Mouse (Mus musculus): ENCODE measurements around the gene 4933427D14Rik. TPM values are rescaled to one million over a fixed set of nuclear protein-coding genes. Genes with fewer than 3 reads are reported as not detected.
A peak's percentile ranks its signal among the peaks of the same experiment; 100 is the strongest.

The 4933427D14Rik gene
- polyA plus RNA-seq, 1 experiment from 2014 or later = 6.9 TPM

DNA sequence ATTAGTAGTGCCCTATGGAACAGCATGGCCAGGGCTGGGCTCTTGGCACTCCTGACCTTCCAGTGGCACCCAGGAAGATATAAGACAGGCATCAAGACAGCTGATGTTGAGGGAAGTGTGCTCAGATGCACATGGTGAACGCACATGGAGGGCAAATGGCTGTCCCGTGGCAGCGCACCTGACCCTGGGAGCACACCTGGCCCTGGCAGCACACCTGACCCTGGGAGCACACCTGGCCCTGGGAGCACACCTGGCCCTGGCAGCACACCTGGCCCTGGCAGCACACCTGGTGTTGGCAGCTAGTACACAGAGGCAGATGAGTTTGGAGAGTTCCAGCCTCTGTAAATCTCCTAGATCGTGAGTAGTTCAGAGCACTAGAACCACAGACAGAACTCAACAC, 21.3 kb upstream of the 4933427D14Rik start:
- Histone ChIP-seq H3K27me3 (replicated peaks; ENCODE audit: control insufficient read depth, insufficient read depth, low read length) (no peaks in the 10 kb centered on the region; the same call in 1 of the 2 replicates), H3K9ac (ENCODE audit: low read depth, low read length) (no peak overlapping the region), H3K36me3 (ENCODE audit: control insufficient read depth, insufficient read depth, low read length) (no peaks in the 10 kb centered on the region), H3K27ac (ENCODE audit: low read depth, low read length) (no peak overlapping the region), H3K9me3 (ENCODE audit: control insufficient read depth, low read length) (no peaks in the 10 kb centered on the region), H3K4me2 (no peak overlapping the region), H3K4me1 (replicated peaks; ENCODE audit: control insufficient read depth, insufficient read depth, low read length) (no peaks in the 10 kb centered on the region), H3K4me3 (ENCODE audit: low read depth, low read length) (no peak overlapping the region)
- ATAC-seq (replicated peaks; ENCODE audit: low FRiP score) (no peak), DNase-seq (ENCODE audit: low spot score) (no peak)
- WGBS = 80% methylated on average over 4 of the region's 4 CpGs

DNA sequence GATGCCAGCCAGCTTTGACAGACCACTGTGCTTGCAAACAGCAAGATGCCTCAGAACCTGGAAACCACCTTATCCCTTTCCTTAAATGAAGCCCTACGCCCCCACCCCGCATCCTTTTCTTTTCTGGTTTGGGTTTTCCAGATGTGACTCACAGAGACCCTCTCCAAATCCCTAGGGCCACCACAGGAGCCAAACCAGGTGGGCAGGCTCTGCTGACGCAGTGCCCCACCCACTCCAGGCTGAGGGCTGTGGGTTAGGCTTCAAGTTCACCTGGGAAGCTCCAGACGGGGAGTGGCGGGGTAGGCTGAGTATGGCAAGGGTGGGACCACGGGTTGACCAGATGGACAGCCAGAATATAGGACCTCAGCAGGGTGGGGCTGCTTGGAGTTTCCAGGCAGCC, 19.6 kb upstream of the 4933427D14Rik start:
- H3K9ac ChIP-seq (ENCODE audit: low read depth, low read length) = no peak overlapping the region
- H3K4me2 ChIP-seq = no peak overlapping the region
- no peak for ATAC-seq (replicated peaks; ENCODE audit: low FRiP score)
- H3K36me3 ChIP-seq (ENCODE audit: control insufficient read depth, insufficient read depth, low read length) = no peaks in the 10 kb centered on the region
- no peaks in the 10 kb centered on the region; the same call in 1 of the 2 replicates for H3K27me3 ChIP-seq (replicated peaks; ENCODE audit: control insufficient read depth, insufficient read depth, low read length)
- H3K9me3 ChIP-seq (ENCODE audit: control insufficient read depth, low read length) = no peaks in the 10 kb centered on the region
- no peak overlapping the region for H3K4me3 ChIP-seq (ENCODE audit: low read depth, low read length)
- WGBS = 72% methylated on average over 6 of the region's 6 CpGs
- H3K27ac ChIP-seq (ENCODE audit: low read depth, low read length) = no peak overlapping the region
- H3K4me1 ChIP-seq (replicated peaks; ENCODE audit: control insufficient read depth, insufficient read depth, low read length) = no peaks in the 10 kb centered on the region
- no peak for DNase-seq (ENCODE audit: low spot score)

DNA sequence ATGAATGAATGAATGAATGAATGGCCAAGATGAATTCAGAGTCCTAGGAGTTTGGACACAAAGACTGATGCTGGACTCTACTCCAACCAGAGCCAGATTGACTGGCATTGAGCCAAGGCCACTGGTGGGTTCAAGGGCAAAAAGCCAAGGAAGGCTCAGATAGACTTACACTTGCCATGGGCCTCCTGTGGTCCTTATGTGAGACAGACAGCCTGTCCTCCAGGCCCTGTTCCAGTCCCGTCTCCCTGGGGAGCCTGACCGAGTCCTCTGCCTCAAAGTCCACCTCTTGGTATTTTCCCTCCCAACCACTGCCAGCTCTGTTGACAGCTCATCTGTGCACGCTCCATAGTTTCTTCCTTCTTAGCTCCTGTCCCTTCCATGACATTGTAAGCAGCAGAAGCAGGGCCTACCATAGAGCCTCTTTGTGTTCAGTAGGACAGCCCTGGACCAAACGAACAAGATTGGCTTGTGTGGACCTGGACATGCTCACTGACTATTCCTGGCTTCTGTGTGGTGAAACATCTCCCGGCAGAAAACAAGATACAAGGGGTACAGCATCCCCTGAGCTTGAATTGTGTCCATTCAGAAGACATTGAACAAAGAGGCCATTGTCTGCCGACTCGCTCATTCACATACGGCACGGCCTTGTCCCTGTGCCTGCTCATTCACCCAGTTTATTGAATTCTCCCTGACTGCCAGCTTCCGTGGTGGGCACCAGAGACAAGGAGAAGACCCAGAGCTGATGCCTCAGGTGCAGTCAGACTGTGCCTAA, 18.9 kb upstream of the 4933427D14Rik start:
- ATAC-seq (replicated peaks; ENCODE audit: low FRiP score) = no peak
- H3K4me1 ChIP-seq (replicated peaks; ENCODE audit: control insufficient read depth, insufficient read depth, low read length) = no peaks in the 10 kb centered on the region

DNA sequence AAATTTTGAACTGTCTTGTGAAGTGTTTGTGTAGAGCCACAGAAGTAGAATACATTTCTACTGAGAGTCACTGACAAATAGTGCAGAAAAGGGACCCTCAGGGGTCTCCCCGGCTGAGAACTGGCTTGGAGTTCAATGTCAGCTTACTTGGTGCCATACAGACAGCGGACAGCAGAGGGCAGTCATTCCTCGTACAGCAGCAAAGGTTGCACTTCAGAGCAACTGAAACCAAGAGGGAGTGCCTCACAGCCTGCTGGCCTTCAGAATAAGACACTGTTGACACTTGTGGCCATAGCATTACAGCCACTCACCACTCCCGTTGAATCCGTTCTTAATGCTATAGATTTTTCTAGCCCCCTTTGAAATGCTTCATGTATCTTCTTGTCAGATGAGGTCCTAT, 17.6 kb upstream of the 4933427D14Rik start:
- Histone ChIP-seq H3K27me3 (replicated peaks; ENCODE audit: control insufficient read depth, insufficient read depth, low read length) (no peaks in the 10 kb centered on the region; the same call in 1 of the 2 replicates), H3K4me3 (ENCODE audit: low read depth, low read length) (no peak overlapping the region), H3K9me3 (ENCODE audit: control insufficient read depth, low read length) (no peaks in the 10 kb centered on the region), H3K9ac (ENCODE audit: low read depth, low read length) (no peak overlapping the region), H3K4me2 (no peak overlapping the region), H3K4me1 (replicated peaks; ENCODE audit: control insufficient read depth, insufficient read depth, low read length) (no peaks in the 10 kb centered on the region), H3K36me3 (ENCODE audit: control insufficient read depth, insufficient read depth, low read length) (no peaks in the 10 kb centered on the region), H3K27ac (ENCODE audit: low read depth, low read length) (no peak overlapping the region)
- no peak for ATAC-seq (replicated peaks; ENCODE audit: low FRiP score)
- DNase-seq (ENCODE audit: low spot score) = peak; percentile 48
- WGBS = 19% methylated on average over 5 of the region's 5 CpGs

More for the DNA sequence above, 18.9 kb upstream of the 4933427D14Rik start:
- H3K9ac ChIP-seq (ENCODE audit: low read depth, low read length) = no peak overlapping the region
- no peak overlapping the region for H3K4me2 ChIP-seq
- no peaks in the 10 kb centered on the region for H3K36me3 ChIP-seq (ENCODE audit: control insufficient read depth, insufficient read depth, low read length)
- DNase-seq (ENCODE audit: low spot score) = no peak
- WGBS = 85% methylated on average over 10 of the region's 10 CpGs
- H3K9me3 ChIP-seq (ENCODE audit: control insufficient read depth, low read length) = no peaks in the 10 kb centered on the region
- no peaks in the 10 kb centered on the region; the same call in 1 of the 2 replicates for H3K27me3 ChIP-seq (replicated peaks; ENCODE audit: control insufficient read depth, insufficient read depth, low read length)
- no peak overlapping the region for H3K4me3 ChIP-seq (ENCODE audit: low read depth, low read length)
- H3K27ac ChIP-seq (ENCODE audit: low read depth, low read length) = no peak overlapping the region

- ATAC-seq (replicated peaks; ENCODE audit: low FRiP score) (no peak), DNase-seq (ENCODE audit: low spot score) (no peak)
- Histone ChIP-seq H3K4me2 (no peak overlapping the region), H3K4me1 (replicated peaks; ENCODE audit: control insufficient read depth, insufficient read depth, low read length) (no peaks in the 10 kb centered on the region), H3K36me3 (ENCODE audit: control insufficient read depth, insufficient read depth, low read length) (no peaks in the 10 kb centered on the region), H3K27me3 (replicated peaks; ENCODE audit: control insufficient read depth, insufficient read depth, low read length) (no peaks in the 10 kb centered on the region; the same call in 1 of the 2 replicates), H3K9ac (ENCODE audit: low read depth, low read length) (no peak overlapping the region), H3K9me3 (ENCODE audit: control insufficient read depth, low read length) (no peaks in the 10 kb centered on the region), H3K4me3 (ENCODE audit: low read depth, low read length) (no peak overlapping the region), H3K27ac (ENCODE audit: low read depth, low read length) (no peak overlapping the region)
- 76% methylated on average over 4 of the region's 4 CpGs for WGBS
Observed at GRCm38 (mm10) chr11:72223414-72223813, 16.2 kb upstream of the 4933427D14Rik start.

DNA sequence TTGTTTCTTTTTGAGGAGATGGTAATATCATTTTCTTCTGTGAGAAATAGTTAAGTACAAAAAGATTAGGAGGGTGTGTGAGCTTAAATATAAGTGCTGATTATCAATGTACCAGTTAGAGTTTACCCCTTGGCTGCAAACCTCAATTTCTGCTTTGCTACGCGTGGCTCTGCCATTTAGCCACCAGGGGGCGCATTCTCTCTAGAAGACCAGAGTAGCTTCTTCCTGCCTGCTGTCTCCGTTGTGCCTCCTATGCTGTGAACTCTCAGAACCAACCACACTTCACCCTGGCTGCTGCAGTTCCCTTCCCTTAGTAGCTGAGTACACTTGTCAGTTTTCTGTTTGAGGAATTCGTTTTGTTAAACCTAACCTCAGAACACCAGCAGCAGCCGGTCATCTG, 14.0 kb upstream of the 4933427D14Rik start:
- no peaks in the 10 kb centered on the region for H3K4me1 ChIP-seq (replicated peaks; ENCODE audit: control insufficient read depth, insufficient read depth, low read length)
- no peaks in the 10 kb centered on the region for H3K36me3 ChIP-seq (ENCODE audit: control insufficient read depth, insufficient read depth, low read length)
- 0 out of 2 replicates have a peak, but pooled peaks have one; percentile 39 for ATAC-seq (replicated peaks; ENCODE audit: low FRiP score)
- H3K4me2 ChIP-seq = no peak overlapping the region
- no peaks in the 10 kb centered on the region for H3K9me3 ChIP-seq (ENCODE audit: control insufficient read depth, low read length)
- 15% methylated on average over 6 of the region's 6 CpGs for WGBS
- H3K27ac ChIP-seq (ENCODE audit: low read depth, low read length) = no peak overlapping the region
- DNase-seq (ENCODE audit: low spot score) = peak; percentile 50
- no peaks in the 10 kb centered on the region for H3K27me3 ChIP-seq (replicated peaks; ENCODE audit: control insufficient read depth, insufficient read depth, low read length)
- H3K9ac ChIP-seq (ENCODE audit: low read depth, low read length) = no peak overlapping the region
- no peak overlapping the region for H3K4me3 ChIP-seq (ENCODE audit: low read depth, low read length)

DNA sequence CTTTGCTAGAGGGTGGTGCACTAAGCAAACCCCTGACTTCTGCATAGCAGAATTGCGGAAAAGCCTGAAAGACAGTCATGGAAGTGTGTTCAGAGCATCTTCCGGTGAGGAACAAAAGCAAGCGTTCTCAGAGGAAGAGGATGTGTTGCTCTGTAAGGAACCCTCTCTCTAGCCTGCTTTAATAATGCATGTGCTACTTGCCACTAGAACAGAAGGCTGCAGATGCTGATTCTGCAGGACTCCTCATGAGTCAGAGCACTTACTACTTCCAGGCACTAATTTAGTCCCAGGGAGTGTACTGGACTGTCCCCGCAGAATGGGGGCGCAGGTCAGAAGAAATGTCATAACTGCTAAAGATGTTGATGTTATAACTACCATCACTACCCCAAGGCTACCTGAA, 9.9 kb upstream of the 4933427D14Rik start:
- no peak overlapping the region for H3K4me3 ChIP-seq (ENCODE audit: low read depth, low read length)
- H3K27me3 ChIP-seq (replicated peaks; ENCODE audit: control insufficient read depth, insufficient read depth, low read length) = no peaks in the 10 kb centered on the region
- WGBS = 80% methylated on average over 5 of the region's 5 CpGs
- no peak for DNase-seq (ENCODE audit: low spot score)
- H3K36me3 ChIP-seq (ENCODE audit: control insufficient read depth, insufficient read depth, low read length) = no peaks in the 10 kb centered on the region
- H3K4me1 ChIP-seq (replicated peaks; ENCODE audit: control insufficient read depth, insufficient read depth, low read length) = 0 out of 2 replicates have a peak, but pooled peaks cover 4% of the 10 kb centered on the region
- no peak overlapping the region for H3K9ac ChIP-seq (ENCODE audit: low read depth, low read length)
- H3K9me3 ChIP-seq (ENCODE audit: control insufficient read depth, low read length) = no peaks in the 10 kb centered on the region
- H3K4me2 ChIP-seq = no peak overlapping the region
- ATAC-seq (replicated peaks; ENCODE audit: low FRiP score) = no peak
- no peak overlapping the region for H3K27ac ChIP-seq (ENCODE audit: low read depth, low read length)

GRCm38 (mm10) chr11:72215410-72215797, 8.1 kb upstream of the 4933427D14Rik start, which contains the start of gene Med31:
Med31 (minus strand) TSS chr11:72215592.
- Histone ChIP-seq H3K36me3 (ENCODE audit: control insufficient read depth, insufficient read depth, low read length) (no peaks in the 10 kb centered on the region; the same call in 1 of the 2 replicates), H3K4me3 (ENCODE audit: low read depth, low read length) (peak within 1 kb of the TSS; percentile 72), H3K27ac (ENCODE audit: low read depth, low read length) (no peak within 1 kb of the TSS), H3K4me1 (replicated peaks; ENCODE audit: control insufficient read depth, insufficient read depth, low read length) (0 out of 2 replicates have a peak, but pooled peaks cover 4% of the 10 kb centered on the region), H3K9me3 (ENCODE audit: control insufficient read depth, low read length) (no peaks in the 10 kb centered on the region), H3K4me2 (peak within 1 kb of the TSS; percentile 89), H3K27me3 (replicated peaks; ENCODE audit: control insufficient read depth, insufficient read depth, low read length) (no peaks in the 10 kb centered on the region), H3K9ac (ENCODE audit: low read depth, low read length) (peak within 1 kb of the TSS; percentile 77)
- 4% methylated on average over 29 of the region's 29 CpGs for WGBS
- ATAC-seq (replicated peaks; ENCODE audit: low FRiP score) (peak; percentile 71), DNase-seq (ENCODE audit: low spot score) (no peak)
